In genomic region chr9:34908040-34908439, GRCm38 (mm10) we compare ENCODE assay signal across 20 mouse cellular contexts.
DNase-seq lines count a peak whose midpoint lies in the region; TF ChIP-seq lines count a peak whose summit lies in the region.
"Had no signal": no experiment of that assay in that cellular context is flagged by ENCODE, and none has a peak within 500 bp of the region (broad histone marks: within the 10 kb centered on the region; RNA-seq: fewer than 3 reads in every experiment).

No protein-coding gene starts in this region.

- no peak for TF ChIP-seq POLR2A in cerebellum, adult 2 months (IDR thresholded peaks at IDR 0.05; ENCODE audit: borderline replicate concordance, insufficient read depth, low read length)

- TF ChIP-seq CTCF in cerebellum, adult 2 months (IDR thresholded peaks at IDR 0.05; ENCODE audit: borderline replicate concordance, insufficient read depth, low read depth, low read length), result no peak
- no peak for TF ChIP-seq CTCF in layer of hippocampus, adult 2 months (conservative IDR thresholded peaks at IDR 0.05)

- H3K27ac ChIP-seq in cerebellum, adult 2 months (ENCODE audit: insufficient read depth, low read length), result peak overlapping the region; percentile 65; the same call in 1 of the 2 replicates
- peak overlapping the region; percentile 68 for H3K27ac ChIP-seq in layer of hippocampus, adult 2 months
- H3K27ac ChIP-seq: embryonic facial prominence, embryonic 10.5 days; embryonic facial prominence, embryonic 12.5 days; forebrain, embryonic 13.5 days; forebrain, embryonic 15.5 days had no signal

- H3K27me3 ChIP-seq in cerebellum, adult 2 months (ENCODE audit: control insufficient read depth, insufficient read depth, low read length), result no peaks in the 10 kb centered on the region
- H3K27me3 ChIP-seq: embryonic facial prominence, embryonic 12.5 days; forebrain, embryonic 13.5 days; forebrain, embryonic 15.5 days; Patski had no signal

- no peak overlapping the region for H3K4me3 ChIP-seq in cerebellum, adult 2 months (replicated peaks; ENCODE audit: insufficient read depth, low read depth, low read length)
- no peak overlapping the region for H3K4me3 ChIP-seq in layer of hippocampus, adult 2 months
- H3K4me3 ChIP-seq: embryonic facial prominence, embryonic 10.5 days; embryonic facial prominence, embryonic 12.5 days; forebrain, embryonic 13.5 days; forebrain, embryonic 15.5 days had no signal

- DNase-seq in cerebellum, adult 2 months, result peak in 1 of 2 experiments; percentile 44
- DNase-seq in cerebellum, postnatal 4 days (ENCODE audit: low spot score in 2 of 2), result no peak
- no peak for DNase-seq in layer of hippocampus, adult 2 months (ENCODE audit: low spot score in 2 of 2)
- no peak for DNase-seq in layer of hippocampus, adult 9-10 months (ENCODE audit: low spot score)
- DNase-seq in right cerebral cortex, postnatal 10 days (ENCODE audit: low spot score in 2 of 2), result peak; percentile 55 to 64
- no peak for DNase-seq in right cerebral cortex, postnatal 14 days
- DNase-seq: adrenal gland, adult 8-10 months; adrenal gland, postnatal 14 days; adrenal gland, postnatal 36 days; B cell, adult 2 months; cerebellum, adult 11-12 months; cerebellum, adult 8-10 months; cerebellum, adult 9-11 months; cerebellum, postnatal 36 days; forebrain, postnatal 0 days had no signal

- 74% methylated on average over 3 of the region's 3 CpGs for WGBS in cerebellum, adult 2 months

- H3K4me1 ChIP-seq in cerebellum, adult 2 months (ENCODE audit: control insufficient read depth, insufficient read depth, low read length), result peaks cover 50% of the 10 kb centered on the region
- H3K4me1 ChIP-seq: embryonic facial prominence, embryonic 10.5 days; embryonic facial prominence, embryonic 12.5 days had no signal

Comparison
In these comparisons a context has a peak if more than half of its experiments do, and no peak if none do; other contexts are left out.
1. DNase-seq: peak in right cerebral cortex, postnatal 10 days (2 of 2); none in cerebellum, postnatal 4 days (0 of 2), layer of hippocampus, adult 2 months (0 of 2), layer of hippocampus, adult 9-10 months (single experiment) and right cerebral cortex, postnatal 14 days (single experiment).